Mouse (Mus musculus) megakaryocyte progenitor cell, adult 5-6 weeks (primary cell): ENCODE results near the gene Dcakd. TPM values are rescaled to one million over a fixed set of nuclear protein-coding genes. Genes with fewer than 3 reads are reported as not detected.

Experiments used
- ATAC-seq: replicated peaks from 2 replicates; pipeline ENCODE4 v1.8.0; 2016; ENCODE audit warnings: mild to moderate bottlenecking, moderate TSS enrichment, inconsistent platforms; ENCODE audit not compliant: poor library complexity
- total RNA-seq, 2 experiments: library from RNA; stranded (forward) in 1 of 2; stranded (reverse) in 1 of 2; fragments of 157-497, 149-512 nt in 1 of 2; fragments of 200-1000 nt in 1 of 2; gene quantifications; 2 replicates each; pipeline versions ENCODE4 v1.2.3 to v1.2.4; 2015 to 2017

Gene Dcakd
- total RNA-seq, 2 experiments from 2014 or later = 24.2 to 27.9 TPM

- no peak for ATAC-seq
Measured at GRCm38 (mm10) chr11:102945306-102946264, 82.5 kb downstream of the Dcakd start.

Other genes starting within 250 kb of the Dcakd start
- not detected in 2 replicates for gene Gjc1, start 208.6 kb downstream of the Dcakd start, total RNA-seq (2015)
- gene Gjc1, start 208.6 kb downstream of the Dcakd start, total RNA-seq (2017) = not detected in 2 replicates
- gene Higd1b, start 192.5 kb downstream of the Dcakd start, total RNA-seq (2015) = not detected in 2 replicates
- gene Higd1b, start 192.5 kb downstream of the Dcakd start, total RNA-seq (2017) = not detected in 2 replicates
- gene Eftud2, start 147.3 kb downstream of the Dcakd start, total RNA-seq (2015) = 117 and 130 TPM in 2 replicates
- 139 and 151 TPM in 2 replicates for gene Eftud2, start 147.3 kb downstream of the Dcakd start, total RNA-seq (2017)
- gene Ccdc103, start 147.1 kb downstream of the Dcakd start, total RNA-seq (2015) = 0.12 TPM in 1 of 2 replicates, not detected in the other
- not detected in 2 replicates for gene Ccdc103, start 147.1 kb downstream of the Dcakd start, total RNA-seq (2017)
- gene Fam187a, start 143.2 kb downstream of the Dcakd start, total RNA-seq (2015) = not detected in 2 replicates
- not detected in 2 replicates for gene Fam187a, start 143.2 kb downstream of the Dcakd start, total RNA-seq (2017)
- 0.10 TPM in 1 of 2 replicates, not detected in the other for gene Gfap, start 127.4 kb downstream of the Dcakd start, total RNA-seq (2015)
- gene Gfap, start 127.4 kb downstream of the Dcakd start, total RNA-seq (2017) = not detected in 2 replicates
- 18.8 and 19.0 TPM in 2 replicates for gene Kif18b, start 103.2 kb downstream of the Dcakd start, total RNA-seq (2015)
- gene Kif18b, start 103.2 kb downstream of the Dcakd start, total RNA-seq (2017) = 18.9 and 20.5 TPM in 2 replicates
- gene C1ql1, start 81.6 kb downstream of the Dcakd start, total RNA-seq (2015) = not detected in 2 replicates
- not detected in 2 replicates for gene C1ql1, start 81.6 kb downstream of the Dcakd start, total RNA-seq (2017)
- gene Nmt1, start 143 bp downstream of the Dcakd start, total RNA-seq (2015) = 38.8 and 39.5 TPM in 2 replicates
- gene Nmt1, start 143 bp downstream of the Dcakd start, total RNA-seq (2017) = 44.8 and 45.1 TPM in 2 replicates
- gene Plcd3, start 73.3 kb upstream of the Dcakd start, total RNA-seq (2015) = 0.17 TPM in 1 of 2 replicates, not detected in the other
- not detected in 2 replicates for gene Plcd3, start 73.3 kb upstream of the Dcakd start, total RNA-seq (2017)
- 1.5 and 2.0 TPM in 2 replicates for gene Acbd4, start 73.3 kb upstream of the Dcakd start, total RNA-seq (2015)
- 5.0 and 7.2 TPM in 2 replicates for gene Acbd4, start 73.3 kb upstream of the Dcakd start, total RNA-seq (2017)
- gene Hexim1, start 87.9 kb upstream of the Dcakd start, total RNA-seq (2015) = 10.7 and 13.0 TPM in 2 replicates
- 21.2 and 27.9 TPM in 2 replicates for gene Hexim1, start 87.9 kb upstream of the Dcakd start, total RNA-seq (2017)
- 1.2 and 1.8 TPM in 2 replicates for gene Hexim2, start 104.1 kb upstream of the Dcakd start, total RNA-seq (2015)
- 3.5 and 3.9 TPM in 2 replicates for gene Hexim2, start 104.1 kb upstream of the Dcakd start, total RNA-seq (2017)
- 74.3 and 76.3 TPM in 2 replicates for gene Fmnl1, start 142.8 kb upstream of the Dcakd start, total RNA-seq (2015)
- gene Fmnl1, start 142.8 kb upstream of the Dcakd start, total RNA-seq (2017) = 17.3 and 36.5 TPM in 2 replicates
- 0.32 TPM in 1 of 2 replicates, not detected in the other for gene 1700023F06Rik, start 180.2 kb upstream of the Dcakd start, total RNA-seq (2015)
- gene 1700023F06Rik, start 180.2 kb upstream of the Dcakd start, total RNA-seq (2017) = not detected in 2 replicates
- not detected in 2 replicates for gene Spata32, start 190.1 kb upstream of the Dcakd start, total RNA-seq (2015)
- gene Spata32, start 190.1 kb upstream of the Dcakd start, total RNA-seq (2017) = not detected in 2 replicates
- gene Map3k14, start 239.1 kb upstream of the Dcakd start, total RNA-seq (2015) = 4.5 and 4.8 TPM in 2 replicates
- 3.9 and 4.5 TPM in 2 replicates for gene Map3k14, start 239.1 kb upstream of the Dcakd start, total RNA-seq (2017)